Mouse (Mus musculus): ENCODE data around the gene Def6. TPM values are rescaled to one million over a fixed set of nuclear protein-coding genes. Genes with fewer than 3 reads are reported as not detected.
A peak's percentile ranks its signal among the peaks of the same experiment; 100 is the strongest.

The Def6 gene
- total RNA-seq (2012; rRNA removed), result 17.6 and 20.8 TPM in 2 replicates

GRCm38 (mm10) chr17:28207591-28208313, at the start of gene Def6:
Gene Def6 (plus strand): TSS chr17:28207778.
- peak within 1 kb of the TSS; percentile 85 for H3K9ac ChIP-seq (ENCODE audit: insufficient read depth, low read depth, low read length, poor library complexity, severe bottlenecking)
- in situ Hi-C loops (cut with MboI; ENCODE audit: low sequenced_read_pairs in 2 of 2, unreplicated experiment in 2 of 2), result no loop called here
- H3K4me3 ChIP-seq (ENCODE audit: insufficient read depth in 1 of 2, low read depth in 1 of 2, low read length in 2 of 2, poor library complexity in 1 of 2, severe bottlenecking in 1 of 2), result peak within 1 kb of the TSS; percentile 54 to 77
- H3K4me1 ChIP-seq (ENCODE audit: control insufficient read depth in 2 of 2, insufficient read depth in 2 of 2, low read length in 2 of 2, poor library complexity in 1 of 2), result peaks cover 9 to 26% of the 10 kb centered on the region in 2 experiments
- TF ChIP-seq CHD2 (IDR thresholded peaks at IDR 0.05; ENCODE audit: low read depth, low read length) (no peak), ZNF384 (IDR thresholded peaks at IDR 0.05; ENCODE audit: low read depth, low read length) (no peak), MAFK (IDR thresholded peaks at IDR 0.05; ENCODE audit: insufficient read depth, low read depth, low read length) (no peak), ZC3H11A (IDR thresholded peaks at IDR 0.05; ENCODE audit: borderline replicate concordance, low read depth, low read length) (no peak), HCFC1 (IDR thresholded peaks at IDR 0.05; ENCODE audit: borderline replicate concordance, insufficient read depth, low read length) (no peak)
- no peaks in the 10 kb centered on the region for H3K9me3 ChIP-seq (ENCODE audit: control insufficient read depth, insufficient read depth, low read depth, low read length)
- DNase-seq (ENCODE audit: low read depth, low spot score), result no peak
- peak within 1 kb of the TSS; percentile 54 for H3K27ac ChIP-seq (ENCODE audit: insufficient read depth, low read depth, low read length, poor library complexity, severe bottlenecking)
- H3K36me3 ChIP-seq (ENCODE audit: control insufficient read depth, insufficient read depth, low read length, poor library complexity, severe bottlenecking), result no peaks in the 10 kb centered on the region; the same call in 1 of the 2 replicates

- H3K27ac ChIP-seq (ENCODE audit: insufficient read depth, low read depth, low read length, poor library complexity, severe bottlenecking), result no peak overlapping the region
- H3K36me3 ChIP-seq (ENCODE audit: control insufficient read depth, insufficient read depth, low read length, poor library complexity, severe bottlenecking), result peaks cover 9% of the 10 kb centered on the region; the same call in 1 of the 2 replicates
- H3K4me1 ChIP-seq (ENCODE audit: control insufficient read depth in 2 of 2, insufficient read depth in 2 of 2, low read length in 2 of 2, poor library complexity in 1 of 2), result peaks cover 0 to 13% of the 10 kb centered on the region in 2 experiments; a peak in 1 of 4 replicates
- no peak overlapping the region for H3K4me3 ChIP-seq (ENCODE audit: insufficient read depth in 1 of 2, low read depth in 1 of 2, low read length in 2 of 2, poor library complexity in 1 of 2, severe bottlenecking in 1 of 2)
- no peak overlapping the region for H3K9ac ChIP-seq (ENCODE audit: insufficient read depth, low read depth, low read length, poor library complexity, severe bottlenecking)
- in situ Hi-C loops (cut with MboI; ENCODE audit: low sequenced_read_pairs in 2 of 2, unreplicated experiment in 2 of 2), result loop anchor here (5.0 to 10.0 kb wide), 2 partner anchors 56 to 68 kb away; no protein-coding TSS in a partner anchor
- TF ChIP-seq CHD2 (IDR thresholded peaks at IDR 0.05; ENCODE audit: low read depth, low read length) (no peak), HCFC1 (IDR thresholded peaks at IDR 0.05; ENCODE audit: borderline replicate concordance, insufficient read depth, low read length) (no peak)
- no peaks in the 10 kb centered on the region for H3K9me3 ChIP-seq (ENCODE audit: control insufficient read depth, insufficient read depth, low read depth, low read length)
- DNase-seq (ENCODE audit: low read depth, low spot score), result no peak
Observed at GRCm38 (mm10) chr17:28160361-28160760, 47.2 kb upstream of the Def6 start.

- H3K4me3 ChIP-seq (ENCODE audit: insufficient read depth in 1 of 2, low read depth in 1 of 2, low read length in 2 of 2, poor library complexity in 1 of 2, severe bottlenecking in 1 of 2), result no peak overlapping the region
- no peaks in the 10 kb centered on the region for H3K9me3 ChIP-seq (ENCODE audit: control insufficient read depth, insufficient read depth, low read depth, low read length)
- H3K27ac ChIP-seq (ENCODE audit: insufficient read depth, low read depth, low read length, poor library complexity, severe bottlenecking), result no peak overlapping the region
- peaks cover 0 to 8% of the 10 kb centered on the region in 2 experiments; a peak in 1 of 4 replicates for H3K4me1 ChIP-seq (ENCODE audit: control insufficient read depth in 2 of 2, insufficient read depth in 2 of 2, low read length in 2 of 2, poor library complexity in 1 of 2)
- H3K9ac ChIP-seq (ENCODE audit: insufficient read depth, low read depth, low read length, poor library complexity, severe bottlenecking), result no peak overlapping the region
- peaks cover 10% of the 10 kb centered on the region; the same call in 1 of the 2 replicates for H3K36me3 ChIP-seq (ENCODE audit: control insufficient read depth, insufficient read depth, low read length, poor library complexity, severe bottlenecking)
- no peak for TF ChIP-seq ZNF384 (IDR thresholded peaks at IDR 0.05; ENCODE audit: low read depth, low read length)
- TF ChIP-seq MAFK (IDR thresholded peaks at IDR 0.05; ENCODE audit: insufficient read depth, low read depth, low read length), result peak; percentile 93
- no peak for TF ChIP-seq HCFC1 (IDR thresholded peaks at IDR 0.05; ENCODE audit: borderline replicate concordance, insufficient read depth, low read length)
- TF ChIP-seq ZC3H11A (IDR thresholded peaks at IDR 0.05; ENCODE audit: borderline replicate concordance, low read depth, low read length), result no peak
- DNase-seq (ENCODE audit: low read depth, low spot score), result no peak
- in situ Hi-C loops (cut with MboI; ENCODE audit: low sequenced_read_pairs in 2 of 2, unreplicated experiment in 2 of 2), result loop anchor here (5.0 to 10.0 kb wide), 2 partner anchors 57 to 69 kb away; no protein-coding TSS in a partner anchor
Observed at GRCm38 (mm10) chr17:28161310-28161881, 46.2 kb upstream of the Def6 start.

GRCm38 (mm10) chr17:28163666-28164065, 43.9 kb upstream of the Def6 start:
- in situ Hi-C loops (cut with MboI; ENCODE audit: low sequenced_read_pairs in 2 of 2, unreplicated experiment in 2 of 2), result loop anchor here (5.0 to 10.0 kb wide), 2 partner anchors 59 to 71 kb away; no protein-coding TSS in a partner anchor
- H3K9ac ChIP-seq (ENCODE audit: insufficient read depth, low read depth, low read length, poor library complexity, severe bottlenecking), result no peak overlapping the region
- peak; percentile 69 for DNase-seq (ENCODE audit: low read depth, low spot score)
- no peaks in the 10 kb centered on the region for H3K9me3 ChIP-seq (ENCODE audit: control insufficient read depth, insufficient read depth, low read depth, low read length)
- H3K36me3 ChIP-seq (ENCODE audit: control insufficient read depth, insufficient read depth, low read length, poor library complexity, severe bottlenecking), result peaks cover 11% of the 10 kb centered on the region; the same call in 1 of the 2 replicates
- H3K4me1 ChIP-seq (ENCODE audit: control insufficient read depth in 2 of 2, insufficient read depth in 2 of 2, low read length in 2 of 2, poor library complexity in 1 of 2), result peaks cover 0 to 8% of the 10 kb centered on the region in 2 experiments; a peak in 1 of 4 replicates
- no peak overlapping the region for H3K27ac ChIP-seq (ENCODE audit: insufficient read depth, low read depth, low read length, poor library complexity, severe bottlenecking)
- no peak overlapping the region for H3K4me3 ChIP-seq (ENCODE audit: insufficient read depth in 1 of 2, low read depth in 1 of 2, low read length in 2 of 2, poor library complexity in 1 of 2, severe bottlenecking in 1 of 2)
- TF ChIP-seq CHD2 (IDR thresholded peaks at IDR 0.05; ENCODE audit: low read depth, low read length) (no peak), ZNF384 (IDR thresholded peaks at IDR 0.05; ENCODE audit: low read depth, low read length) (no peak), ZC3H11A (IDR thresholded peaks at IDR 0.05; ENCODE audit: borderline replicate concordance, low read depth, low read length) (peak; percentile 86)

Measured in ES-E14 (cell line).